Mouse (Mus musculus) ovary, postnatal 10 days (tissue): ENCODE measurements around the gene Vmn1r163.
"Not testable (repeated sequence)": the region's sequence is repeated elsewhere in the genome, so short reads cannot be mapped to it uniquely, and the experiment has no call there.

Source experiments
- DNase-seq: peaks from one replicate; pipeline ENCODE4 v3.0.0; 2022; ENCODE audit warnings: low spot score

Gene Vmn1r163

DNA sequence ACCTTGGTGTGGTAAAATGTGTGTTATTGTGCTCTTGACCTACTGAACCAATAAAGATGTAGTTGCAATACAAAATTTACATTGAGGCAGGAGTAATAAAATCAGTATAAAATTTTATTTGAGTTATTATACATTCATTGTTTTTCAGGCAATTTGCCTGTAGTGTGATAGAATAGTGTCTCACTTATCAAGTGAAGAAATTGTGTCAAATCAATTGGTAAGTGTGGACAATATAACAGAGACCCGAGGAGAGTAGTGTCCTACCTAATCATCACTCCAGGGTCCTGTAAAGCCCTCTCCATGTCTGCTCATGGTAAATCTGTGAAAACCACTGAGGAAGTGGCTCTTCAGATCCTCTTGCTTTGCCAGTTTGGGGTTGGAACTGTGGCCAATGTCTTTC is at the start of gene Vmn1r163:
TSS of gene Vmn1r163 (plus strand) at position 301 of the 400 bp plus-strand sequence.
- DNase-seq = not testable (repeated sequence)

DNA sequence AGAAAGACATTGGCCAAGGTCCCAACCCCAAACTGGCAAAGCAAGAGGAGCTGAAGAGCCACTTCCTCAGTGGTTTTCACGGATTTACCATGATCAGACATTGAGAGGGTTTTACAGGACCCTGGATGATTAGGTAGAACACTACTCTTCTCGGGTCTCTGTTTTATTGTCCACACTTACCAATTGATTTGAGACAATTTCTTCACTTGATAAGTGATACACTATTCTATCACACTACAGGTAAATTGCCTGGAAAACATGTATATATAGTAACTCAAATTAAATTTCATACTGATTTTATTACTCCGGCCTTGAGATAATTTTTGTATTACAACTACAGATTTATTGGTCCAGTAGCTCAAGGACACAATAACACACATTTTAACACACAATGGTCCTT is 35.5 kb upstream of the Vmn1r163 start, which contains the start of gene Gm4216:
TSS of gene Gm4216 (minus strand) at position 101 of the 400 bp plus-strand sequence.
- DNase-seq = not testable (repeated sequence)

DNA sequence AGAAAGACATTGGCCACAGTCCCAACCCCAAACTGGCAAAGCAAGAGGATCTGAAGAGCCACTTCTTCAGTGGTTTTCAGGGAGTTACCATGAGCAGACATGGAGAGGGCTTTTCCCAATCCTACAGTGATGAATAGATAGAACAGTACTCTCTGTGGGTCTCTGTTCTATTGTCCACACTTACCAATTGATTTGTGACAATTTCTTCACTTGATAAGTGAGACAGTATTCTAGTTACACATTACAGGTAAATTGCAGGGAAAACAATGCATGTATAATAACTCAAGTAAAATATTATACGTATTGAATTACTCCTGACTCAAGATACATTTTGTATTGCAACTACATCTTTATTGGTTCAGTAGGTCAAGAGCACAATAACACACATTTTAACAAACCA is 12.0 kb downstream of the Vmn1r163 start, which contains the start of gene Gm8720:
TSS of gene Gm8720 (minus strand) at position 101 of the 400 bp plus-strand sequence.
- DNase-seq = not testable (repeated sequence)
